Mouse (Mus musculus) thymus, postnatal 4 days (tissue): Measurements from ENCODE around the gene Gm21789.
"Not testable (repeated sequence)": the region's sequence is repeated elsewhere in the genome, so short reads cannot be mapped to it uniquely, and the experiment has no call there.

Experiments used
- DNase-seq: peaks from one replicate; pipeline ENCODE4 v3.0.0; 2021

Gene Gm21789

GRCm38 (mm10) chrX:32941468-32941867 lies at the start of gene Gm21789:
Gene Gm21789 (plus strand): TSS chrX:32941768.
- DNase-seq, result not testable (repeated sequence)

- DNase-seq, result not testable (repeated sequence)
Measured at GRCm38 (mm10) chrX:32894325-32894724, 47.2 kb upstream of the Gm21789 start, which contains the start of gene Btbd35f30. Gene Btbd35f30 (plus strand): TSS chrX:32894625.

GRCm38 (mm10) chrX:32973597-32973996 lies 32.0 kb downstream of the Gm21789 start, which contains the start of gene Btbd35f5:
Gene Btbd35f5 (plus strand): TSS chrX:32973897.
- DNase-seq, result not testable (repeated sequence)
